Mouse (Mus musculus): ENCODE measurements at regions not wholly inside any gene's neighbourhood (a gene's known extent, or its start where the extent isn't known, plus 50 kb on each side); places are given as distances from the start of the nearest gene placed in this dataset.

- no peak for ATAC-seq (replicated peaks; ENCODE audit: poor library complexity, severe bottlenecking)
Observed at GRCm38 (mm10) chr2:8628007-8628406, 1118.6 kb upstream of the Celf2 start.

DNA sequence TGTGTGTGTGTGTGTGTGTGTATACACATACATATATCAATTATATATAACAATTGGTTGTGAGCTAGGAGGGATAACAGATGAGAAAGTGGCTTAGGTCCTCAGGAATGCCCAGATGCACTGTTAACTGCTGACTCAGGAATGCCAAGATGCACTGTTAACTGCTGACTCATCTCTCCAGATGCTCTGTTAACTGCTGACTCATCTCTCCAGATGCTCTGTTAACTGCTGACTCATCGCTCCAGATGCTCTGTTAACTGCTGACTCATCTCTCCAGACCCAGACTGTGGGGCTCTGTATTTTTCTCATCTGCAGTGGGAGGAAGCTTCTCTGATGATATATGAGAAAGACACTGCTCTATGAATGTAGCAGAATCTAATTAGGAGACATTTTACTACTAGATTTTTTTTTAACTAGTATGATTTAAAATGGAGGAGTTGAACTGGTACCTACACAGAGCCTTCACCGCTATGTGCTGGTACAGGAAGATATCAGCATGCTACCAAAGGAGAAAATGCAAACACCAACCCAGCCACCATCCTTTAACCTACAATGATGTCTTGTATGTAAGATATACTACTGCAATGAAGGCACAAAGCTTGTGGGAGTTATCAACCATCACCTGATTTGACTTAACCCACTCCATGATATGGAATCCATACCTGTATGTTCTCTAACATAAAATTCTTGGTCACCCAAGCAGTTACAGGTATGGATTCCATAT, 1119.3 kb upstream of the Celf2 start:
- ATAC-seq (replicated peaks; ENCODE audit: poor library complexity, severe bottlenecking) = no peak

DNA sequence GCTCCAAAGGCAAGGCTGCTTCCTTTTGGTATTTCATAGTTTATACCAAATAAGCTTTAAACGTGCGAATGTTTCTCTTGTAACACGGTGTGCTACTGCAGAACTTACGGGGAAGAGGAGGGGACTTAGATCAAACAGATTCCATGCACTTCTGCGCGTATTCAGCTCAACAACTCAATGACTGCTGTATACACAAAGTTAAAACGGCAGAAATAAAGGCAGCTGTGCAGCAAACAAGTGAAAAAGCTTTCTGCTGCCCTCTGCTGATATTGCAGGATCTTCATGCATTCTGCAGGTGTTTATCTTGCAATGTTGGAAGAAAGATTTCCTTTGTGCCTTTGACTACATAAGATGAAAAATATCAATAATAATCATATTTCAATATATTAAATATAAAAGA, 1128.7 kb upstream of the Celf2 start:
- ATAC-seq (replicated peaks; ENCODE audit: poor library complexity, severe bottlenecking) = no peak

- peak; percentile 65 for ATAC-seq (replicated peaks; ENCODE audit: poor library complexity, severe bottlenecking)
Observed at GRCm38 (mm10) chr2:8639282-8639681, 1129.9 kb upstream of the Celf2 start.

GRCm38 (mm10) chr2:8645463-8645862, 1136.1 kb upstream of the Celf2 start:
- no peak for ATAC-seq (replicated peaks; ENCODE audit: poor library complexity, severe bottlenecking)

GRCm38 (mm10) chr2:8660544-8660943, 1151.2 kb upstream of the Celf2 start:
- peak; percentile 25 for ATAC-seq (replicated peaks; ENCODE audit: poor library complexity, severe bottlenecking)

GRCm38 (mm10) chr2:8673751-8674378, 1164.5 kb upstream of the Celf2 start:
- ATAC-seq (replicated peaks; ENCODE audit: poor library complexity, severe bottlenecking) = peak; percentile 63

GRCm38 (mm10) chr2:8675537-8675936, 1166.2 kb upstream of the Celf2 start:
- ATAC-seq (replicated peaks; ENCODE audit: poor library complexity, severe bottlenecking) = peak; percentile 57

GRCm38 (mm10) chr2:8676546-8676945, 1167.2 kb upstream of the Celf2 start:
- peak; percentile 49; the same call in 1 of the 2 replicates for ATAC-seq (replicated peaks; ENCODE audit: poor library complexity, severe bottlenecking)

DNA sequence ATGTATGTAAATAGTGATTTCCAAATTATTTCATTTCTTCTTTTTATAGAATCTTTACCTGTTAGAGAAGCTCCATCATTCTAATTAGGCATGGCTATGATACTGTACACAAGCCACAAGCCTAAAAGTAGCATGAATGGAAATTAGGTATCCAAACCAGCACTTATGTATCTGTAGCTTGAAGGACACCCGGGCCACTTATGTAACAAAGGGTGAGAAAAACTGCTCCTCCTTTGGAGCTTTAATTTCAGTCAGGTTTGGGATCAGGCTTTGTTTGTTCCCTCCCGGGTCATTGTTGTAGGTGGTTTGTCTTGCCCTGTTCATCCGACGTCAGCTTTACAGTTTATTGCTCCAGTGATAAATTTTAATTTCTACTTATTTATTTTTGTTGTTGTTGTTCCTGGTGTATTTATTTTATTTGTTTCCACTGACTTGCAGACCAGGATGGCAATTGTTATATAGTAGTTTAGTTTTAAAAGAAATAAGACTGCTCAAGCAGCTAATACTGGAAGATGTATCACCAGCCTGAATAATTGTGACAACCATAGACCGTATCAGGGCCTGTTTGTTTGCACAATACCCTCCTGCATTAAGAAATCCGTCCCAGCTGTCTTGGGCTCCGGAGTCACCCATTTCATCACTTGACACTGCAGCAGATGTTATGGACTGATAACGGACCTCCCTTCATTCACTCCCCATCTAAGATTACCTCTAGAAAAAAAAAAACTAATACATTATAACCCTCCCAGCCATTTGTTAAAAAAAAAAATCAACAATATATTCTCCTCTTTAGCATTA, 1181.7 kb upstream of the Celf2 start:
- peak; percentile 98 for ATAC-seq (replicated peaks; ENCODE audit: poor library complexity, severe bottlenecking)

- no peak for ATAC-seq (replicated peaks; ENCODE audit: poor library complexity, severe bottlenecking)
Observed at GRCm38 (mm10) chr2:8729306-8729705, 1151.7 kb upstream of the 4930412O13Rik start.

- ATAC-seq (replicated peaks; ENCODE audit: poor library complexity, severe bottlenecking) = peak; percentile 72
Observed at GRCm38 (mm10) chr2:8754142-8754541, 1126.9 kb upstream of the 4930412O13Rik start.

GRCm38 (mm10) chr2:8756546-8756945, 1124.5 kb upstream of the 4930412O13Rik start:
- ATAC-seq (replicated peaks; ENCODE audit: poor library complexity, severe bottlenecking) = no peak

- no peak for ATAC-seq (replicated peaks; ENCODE audit: poor library complexity, severe bottlenecking)
Observed at GRCm38 (mm10) chr2:8770636-8771035, 1110.4 kb upstream of the 4930412O13Rik start.

- ATAC-seq (replicated peaks; ENCODE audit: poor library complexity, severe bottlenecking) = no peak
Observed at GRCm38 (mm10) chr2:8781152-8781935, 1099.7 kb upstream of the 4930412O13Rik start.

DNA sequence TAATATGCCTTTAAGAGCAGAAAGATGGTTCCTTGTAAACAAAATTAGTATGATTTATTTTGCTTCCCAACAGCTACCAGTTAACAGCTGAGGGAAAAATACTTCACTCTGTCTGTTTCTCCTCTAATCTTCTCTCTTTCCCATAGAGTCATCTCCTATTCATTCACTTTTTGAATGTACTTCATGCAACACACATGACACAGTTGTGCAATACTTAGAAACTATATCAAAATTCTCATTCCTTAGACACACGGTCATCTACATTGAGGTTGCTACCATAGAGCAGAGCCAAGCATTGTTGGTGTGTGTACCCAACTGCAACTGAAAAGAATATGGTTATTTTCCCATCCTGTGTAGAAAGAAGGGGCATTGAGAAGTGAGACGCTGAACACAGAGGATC, 1098.8 kb upstream of the 4930412O13Rik start:
- ATAC-seq (replicated peaks; ENCODE audit: poor library complexity, severe bottlenecking) = no peak

DNA sequence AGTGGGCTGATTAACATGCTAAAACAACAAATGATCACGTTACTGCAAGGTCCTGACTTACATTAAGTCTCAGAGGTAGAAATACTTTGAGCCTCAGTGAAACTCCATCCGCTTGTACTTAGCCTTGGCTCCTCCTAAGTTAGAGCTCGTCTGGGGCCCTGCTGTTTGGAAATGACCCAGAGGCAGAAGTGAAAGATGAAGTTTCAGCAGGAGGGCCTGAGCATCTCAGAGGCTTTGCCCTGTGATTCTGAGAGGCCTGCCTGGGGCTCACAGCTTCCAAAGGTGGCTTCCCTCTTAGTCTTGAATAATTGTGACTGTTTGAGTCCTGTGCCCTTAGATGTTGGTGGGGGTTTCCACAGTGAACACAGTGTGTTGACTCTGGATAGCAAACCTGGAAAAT, 1079.0 kb upstream of the 4930412O13Rik start:
- no peak for ATAC-seq (replicated peaks; ENCODE audit: poor library complexity, severe bottlenecking)

DNA sequence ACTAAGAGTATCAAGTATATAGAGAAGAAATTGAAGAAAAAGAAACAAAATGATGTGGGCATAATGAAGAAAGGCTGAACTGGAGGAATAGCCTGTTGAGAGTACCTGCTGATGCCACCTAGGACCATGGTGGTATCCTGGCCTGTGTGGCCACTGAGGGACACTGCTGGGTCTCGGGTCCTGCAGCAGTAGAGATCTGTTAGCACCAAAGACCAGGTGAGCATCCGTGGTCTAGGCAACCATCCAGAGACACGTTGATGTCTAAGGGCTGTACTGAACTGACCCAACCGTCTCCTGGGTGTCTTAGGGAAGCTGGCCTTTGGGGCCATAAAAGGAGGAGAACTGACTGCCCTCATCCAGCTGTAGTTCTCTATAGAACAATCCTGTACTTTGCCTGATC, 1071.4 kb upstream of the 4930412O13Rik start:
- no peak for ATAC-seq (replicated peaks; ENCODE audit: poor library complexity, severe bottlenecking)

DNA sequence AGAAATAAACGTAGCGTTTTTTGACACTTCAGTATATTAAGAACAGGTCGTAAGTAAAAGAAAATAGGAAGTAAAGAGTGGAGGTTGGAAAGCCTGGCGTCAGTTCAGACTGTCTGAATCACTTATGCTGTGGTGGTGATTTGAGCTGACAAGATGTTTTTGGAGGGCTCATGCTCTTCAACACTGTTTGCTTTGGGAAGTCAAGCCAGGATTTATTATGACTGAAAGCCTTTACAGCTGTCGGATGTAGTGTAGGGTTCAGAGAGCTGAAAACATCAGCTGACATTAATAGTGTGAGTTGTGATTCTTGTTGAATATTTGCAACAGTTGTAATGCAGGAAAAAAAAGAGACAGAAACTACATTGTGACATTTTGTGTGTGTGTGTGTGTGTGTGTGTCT, 1062.9 kb upstream of the 4930412O13Rik start:
- ATAC-seq (replicated peaks; ENCODE audit: poor library complexity, severe bottlenecking) = no peak

DNA sequence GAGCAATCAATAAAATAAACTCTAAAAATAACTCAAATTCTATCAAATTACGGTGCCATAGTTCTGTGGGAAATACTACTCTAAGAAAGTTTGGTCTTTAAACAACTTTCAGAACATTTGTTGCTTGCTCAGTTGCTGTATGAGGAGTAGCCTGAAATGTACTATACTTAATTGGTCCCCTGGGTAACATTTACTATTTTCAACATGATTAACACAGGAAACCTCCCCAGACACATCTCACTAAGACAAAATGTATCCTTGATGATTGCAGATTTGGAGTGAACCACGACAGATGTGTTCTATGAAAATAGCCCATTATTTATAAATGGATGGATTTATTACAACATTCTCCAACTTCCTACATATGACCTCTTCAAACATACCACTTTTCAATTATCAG, 1055.6 kb upstream of the 4930412O13Rik start:
- no peak for ATAC-seq (replicated peaks; ENCODE audit: poor library complexity, severe bottlenecking)

All from granulocyte monocyte progenitor cell, adult 5-6 weeks (primary cell).